Mouse (Mus musculus): ENCODE results near the gene Vmn1r89. TPM values are rescaled to one million over a fixed set of nuclear protein-coding genes. Genes with fewer than 3 reads are reported as not detected.

The Vmn1r89 gene
- not detected in 2 replicates for polyA plus RNA-seq (2012; rRNA removed)

DNA sequence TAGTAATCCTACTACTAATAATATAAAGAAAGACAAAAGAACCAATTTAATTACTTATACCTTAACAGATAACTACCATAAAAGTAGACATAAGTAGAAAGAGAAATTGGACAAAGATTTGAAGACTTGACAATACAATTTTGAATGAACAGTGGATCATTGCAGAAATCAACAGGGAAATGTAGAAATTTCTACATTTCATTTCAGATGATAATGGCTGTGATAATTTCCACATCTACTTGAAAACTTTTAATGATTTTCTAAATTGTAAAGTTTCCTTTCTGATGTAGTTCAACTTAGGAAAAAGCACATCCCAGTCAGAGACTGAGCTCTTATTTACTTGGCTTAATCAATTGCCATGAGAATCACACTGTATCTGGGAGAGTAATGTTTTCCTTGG is at the start of gene Vmn1r89:
Gene Vmn1r89, plus strand, starts transcription at position 301 of the 400 bp plus-strand sequence.

Other genes with a start within 250 kb of the Vmn1r89 start
- 11.9 and 12.0 TPM in 2 replicates for gene Zfp324, start 247.2 kb upstream of the Vmn1r89 start, polyA plus RNA-seq (2012; rRNA removed)
- 11.2 and 11.3 TPM in 2 replicates for gene Zfp446, start 235.2 kb upstream of the Vmn1r89 start, polyA plus RNA-seq (2012; rRNA removed)
- 1.1 and 1.2 TPM in 2 replicates for gene Slc27a5, start 214.8 kb upstream of the Vmn1r89 start, polyA plus RNA-seq (2012; rRNA removed)
- 367 and 417 TPM in 2 replicates for gene Trim28, start 213.9 kb upstream of the Vmn1r89 start, polyA plus RNA-seq (2012; rRNA removed)
- gene Zbtb45, start 203.0 kb upstream of the Vmn1r89 start, polyA plus RNA-seq (2012; rRNA removed): 30.5 and 39.6 TPM in 2 replicates
- 212 and 230 TPM in 2 replicates for gene Chmp2a, start 178.2 kb upstream of the Vmn1r89 start, polyA plus RNA-seq (2012; rRNA removed)
- 326 and 330 TPM in 2 replicates for gene Ube2m, start 174.7 kb upstream of the Vmn1r89 start, polyA plus RNA-seq (2012; rRNA removed)
- gene Mzf1, start 158.3 kb upstream of the Vmn1r89 start, polyA plus RNA-seq (2012; rRNA removed): 12.1 and 14.2 TPM in 2 replicates
- gene Vmn1r85, start 117.8 kb upstream of the Vmn1r89 start, polyA plus RNA-seq (2012; rRNA removed): 0.18 and 0.20 TPM in 2 replicates
- 0.01 TPM in 2 replicates for gene Vmn1r86, start 93.1 kb upstream of the Vmn1r89 start, polyA plus RNA-seq (2012; rRNA removed)
- not detected in 2 replicates for gene Vmn1r87, start 72.9 kb upstream of the Vmn1r89 start, polyA plus RNA-seq (2012; rRNA removed)
- 0.01 TPM in 1 of 2 replicates, not detected in the other for gene Vmn1r88, start 53.5 kb upstream of the Vmn1r89 start, polyA plus RNA-seq (2012; rRNA removed)
- gene Lig1, start 64.3 kb downstream of the Vmn1r89 start, polyA plus RNA-seq (2012; rRNA removed): 34.0 and 39.0 TPM in 2 replicates
- 7.8 and 8.9 TPM in 2 replicates for gene Zswim9, start 65.7 kb downstream of the Vmn1r89 start, polyA plus RNA-seq (2012; rRNA removed)
- 2.0 and 2.1 TPM in 2 replicates for gene Pla2g4c, start 111.6 kb downstream of the Vmn1r89 start, polyA plus RNA-seq (2012; rRNA removed)
- gene Cabp5, start 185.1 kb downstream of the Vmn1r89 start, polyA plus RNA-seq (2012; rRNA removed): 0.43 and 0.56 TPM in 2 replicates
- not detected in 2 replicates for gene Bsph1, start 237.8 kb downstream of the Vmn1r89 start, polyA plus RNA-seq (2012; rRNA removed)

Data from central nervous system, embryonic 18 days (tissue).